Mouse (Mus musculus): ENCODE measurements around the gene Bach2. TPM values are rescaled to one million over a fixed set of nuclear protein-coding genes. Genes with fewer than 3 reads are reported as not detected.

The Bach2 gene
- total and polyA plus RNA-seq, 2 experiments from 2014 or later = 11.7 to 15.9 TPM

DNA sequence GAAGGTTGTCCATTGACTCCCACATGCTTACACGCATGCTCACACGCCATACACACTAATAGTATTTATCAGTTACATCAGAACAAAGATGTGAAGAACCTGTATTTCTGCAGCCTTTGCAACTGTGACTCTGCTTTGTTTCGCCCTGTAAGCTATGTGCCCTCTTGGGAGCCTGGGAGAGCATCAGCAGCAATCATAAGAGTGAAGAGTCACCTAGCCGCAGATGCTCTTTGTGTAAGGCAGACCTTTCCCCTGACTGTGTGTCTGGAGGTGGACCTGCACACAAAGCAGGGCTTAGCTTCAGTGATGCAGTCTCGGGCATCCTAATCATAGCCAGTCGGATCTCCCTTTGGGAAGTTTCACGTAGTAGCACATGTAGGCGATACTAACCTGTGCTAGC is 243.5 kb downstream of the Bach2 start:
- peaks cover 28% of the 10 kb centered on the region for H3K4me1 ChIP-seq (ENCODE audit: insufficient read depth, low read length)
- no peak for TF ChIP-seq CTCF (IDR thresholded peaks at IDR 0.05)
- no peaks in the 10 kb centered on the region for H3K9me3 ChIP-seq (ENCODE audit: low read length)
- DNase-seq (ENCODE audit: low spot score) (no peak), ATAC-seq (ENCODE audit: low FRiP score) (0 out of 2 replicates have a peak, but pooled peaks have one; percentile 31)
- H3K4me3 ChIP-seq (ENCODE audit: low read depth, low read length) = no peak overlapping the region
- H3K36me3 ChIP-seq (ENCODE audit: insufficient read depth, low read length) = no peaks in the 10 kb centered on the region
- H3K27ac ChIP-seq (ENCODE audit: low read depth, low read length) = peak overlapping the region; percentile 27
- WGBS = 43% methylated on average over 8 of the region's 8 CpGs
- no peak overlapping the region for H3K9ac ChIP-seq (replicated peaks; ENCODE audit: low read length, poor library complexity, severe bottlenecking)
- H3K4me2 ChIP-seq (ENCODE audit: low read depth, low read length, poor library complexity, severe bottlenecking) = no peak overlapping the region
- H3K27me3 ChIP-seq (ENCODE audit: insufficient read depth, low read length) = no peaks in the 10 kb centered on the region

DNA sequence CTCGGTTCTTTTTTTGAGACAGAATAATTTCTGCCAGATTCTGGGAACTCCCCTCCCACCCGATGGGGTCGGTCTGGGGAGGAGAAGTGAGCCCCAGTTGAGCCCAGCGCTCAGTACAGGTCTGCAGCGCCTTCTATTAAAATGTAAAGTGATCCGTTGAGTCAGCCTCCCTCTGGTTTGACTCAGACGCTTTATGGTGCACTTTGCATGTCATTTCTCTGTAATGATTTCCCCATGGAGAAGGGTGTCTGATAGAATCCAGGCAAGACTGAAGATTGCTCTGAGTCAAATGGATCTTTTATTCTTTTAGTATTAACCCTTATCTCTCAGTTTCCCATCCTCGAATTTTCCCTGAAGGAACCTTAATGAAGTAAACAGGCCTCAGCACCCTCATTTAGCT is 244.3 kb downstream of the Bach2 start:
- Histone ChIP-seq H3K27ac (ENCODE audit: low read depth, low read length) (peak overlapping the region; percentile 38; the same call in 1 of the 2 replicates), H3K4me3 (ENCODE audit: low read depth, low read length) (no peak overlapping the region), H3K27me3 (ENCODE audit: insufficient read depth, low read length) (no peaks in the 10 kb centered on the region), H3K4me1 (ENCODE audit: insufficient read depth, low read length) (peaks cover 28% of the 10 kb centered on the region), H3K9me3 (ENCODE audit: low read length) (no peaks in the 10 kb centered on the region), H3K4me2 (ENCODE audit: low read depth, low read length, poor library complexity, severe bottlenecking) (no peak overlapping the region), H3K9ac (replicated peaks; ENCODE audit: low read length, poor library complexity, severe bottlenecking) (no peak overlapping the region), H3K36me3 (ENCODE audit: insufficient read depth, low read length) (no peaks in the 10 kb centered on the region)
- TF ChIP-seq CTCF (IDR thresholded peaks at IDR 0.05) = no peak
- ATAC-seq (ENCODE audit: low FRiP score) = no peak
- 11% methylated on average over 8 of the region's 8 CpGs for WGBS
- DNase-seq (ENCODE audit: low spot score) = peak; percentile 31

DNA sequence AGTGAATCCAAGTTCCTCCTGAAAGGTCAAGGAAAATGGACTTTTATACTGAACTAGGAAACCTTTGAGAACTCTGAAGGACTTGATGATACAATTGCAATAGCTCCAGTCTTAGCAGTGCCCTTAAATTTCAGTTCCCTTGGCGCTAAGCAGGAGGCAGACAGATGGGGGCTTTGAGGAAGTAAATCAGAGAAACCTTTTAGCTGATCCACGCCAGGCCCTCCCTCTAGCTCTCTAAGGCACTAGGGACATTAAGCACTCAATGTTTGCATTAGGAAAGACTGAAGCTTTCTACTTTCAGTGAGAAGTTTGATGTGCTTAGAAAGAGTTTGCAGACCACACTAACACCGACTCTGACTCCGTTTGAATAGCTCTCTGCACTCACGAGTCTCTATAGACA is 247.2 kb downstream of the Bach2 start:
- H3K4me2 ChIP-seq (ENCODE audit: low read depth, low read length, poor library complexity, severe bottlenecking) = no peak overlapping the region

DNA sequence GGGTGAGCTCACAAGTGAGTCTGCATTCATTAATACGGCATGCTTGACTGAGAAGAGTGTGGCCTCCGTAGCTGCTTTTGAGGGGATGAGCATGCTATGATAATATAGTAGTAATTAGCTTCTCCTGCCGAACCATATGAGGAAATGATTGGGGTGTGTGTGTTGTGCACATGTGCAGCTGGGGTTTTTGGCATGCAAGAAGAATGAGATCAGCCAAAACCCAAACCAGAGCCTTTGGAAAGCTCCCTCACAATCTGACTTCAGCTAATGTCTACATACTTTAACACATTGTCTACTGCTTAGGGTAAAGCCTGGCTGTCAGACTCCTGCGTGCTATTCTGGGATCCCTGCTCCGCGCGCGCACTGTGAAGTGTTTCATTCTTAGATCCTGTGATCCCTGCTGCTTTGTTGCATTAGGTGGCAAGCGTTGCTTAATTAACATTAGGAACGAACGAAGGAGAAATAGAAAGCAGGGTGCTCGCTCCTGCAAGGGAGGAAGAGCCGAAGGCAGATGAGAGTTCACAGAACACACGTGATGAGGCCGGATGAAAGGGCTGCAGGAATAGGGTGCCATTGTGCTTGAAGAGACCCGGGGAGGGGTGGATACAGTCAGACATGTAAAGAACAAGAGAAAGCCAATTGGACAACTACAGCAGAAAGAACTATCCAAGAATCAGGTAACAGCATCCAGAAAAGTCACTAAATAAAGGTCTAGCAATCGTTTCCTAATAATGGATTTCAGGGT is 248.2 kb downstream of the Bach2 start:
- 23% methylated on average over 17 of the region's 17 CpGs for WGBS
- H3K36me3 ChIP-seq (ENCODE audit: insufficient read depth, low read length) = no peaks in the 10 kb centered on the region
- H3K27ac ChIP-seq (ENCODE audit: low read depth, low read length) = peak overlapping the region; percentile 51
- peak overlapping the region; percentile 29; the same call in 1 of the 2 replicates for H3K9ac ChIP-seq (replicated peaks; ENCODE audit: low read length, poor library complexity, severe bottlenecking)
- peak overlapping the region; percentile 13; the same call in 1 of the 2 replicates for H3K4me3 ChIP-seq (ENCODE audit: low read depth, low read length)
- peak; percentile 44 for ATAC-seq (ENCODE audit: low FRiP score)
- H3K27me3 ChIP-seq (ENCODE audit: insufficient read depth, low read length) = no peaks in the 10 kb centered on the region
- H3K4me1 ChIP-seq (ENCODE audit: insufficient read depth, low read length) = peaks cover 12% of the 10 kb centered on the region; the same call in 1 of the 2 replicates
- no peak for TF ChIP-seq CTCF (IDR thresholded peaks at IDR 0.05)
- no peaks in the 10 kb centered on the region for H3K9me3 ChIP-seq (ENCODE audit: low read length)
- H3K4me2 ChIP-seq (ENCODE audit: low read depth, low read length, poor library complexity, severe bottlenecking) = peak overlapping the region; percentile 41
- peak; percentile 67 for DNase-seq (ENCODE audit: low spot score)

More for the DNA sequence above, 247.2 kb downstream of the Bach2 start:
- Histone ChIP-seq H3K4me3 (ENCODE audit: low read depth, low read length) (no peak overlapping the region), H3K9ac (replicated peaks; ENCODE audit: low read length, poor library complexity, severe bottlenecking) (no peak overlapping the region), H3K4me1 (ENCODE audit: insufficient read depth, low read length) (peaks cover 21% of the 10 kb centered on the region), H3K27ac (ENCODE audit: low read depth, low read length) (no peak overlapping the region), H3K27me3 (ENCODE audit: insufficient read depth, low read length) (no peaks in the 10 kb centered on the region), H3K36me3 (ENCODE audit: insufficient read depth, low read length) (no peaks in the 10 kb centered on the region), H3K9me3 (ENCODE audit: low read length) (no peaks in the 10 kb centered on the region)
- ATAC-seq (ENCODE audit: low FRiP score) (no peak), DNase-seq (ENCODE audit: low spot score) (no peak)
- no peak for TF ChIP-seq CTCF (IDR thresholded peaks at IDR 0.05)
- 50% methylated on average over 5 of the region's 5 CpGs for WGBS

DNA sequence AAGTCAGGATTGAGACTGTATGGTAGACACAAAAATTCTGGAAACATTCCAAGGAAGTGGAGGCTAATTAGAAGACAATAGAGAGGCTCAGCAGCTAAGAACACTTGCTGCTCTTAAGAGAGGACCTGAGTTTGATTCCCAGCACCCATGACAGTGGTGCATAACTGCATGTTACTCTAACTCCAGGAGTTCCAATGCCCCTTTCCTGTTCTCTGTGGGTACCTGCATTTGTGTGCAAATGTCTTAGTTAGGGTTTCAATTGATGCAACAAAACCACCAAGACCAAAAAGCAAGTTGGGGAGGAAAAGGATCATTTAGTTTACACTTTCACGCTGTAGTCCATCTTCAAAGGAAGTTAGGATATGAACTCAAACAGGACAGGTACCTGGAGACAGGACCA is 250.6 kb downstream of the Bach2 start:
- Histone ChIP-seq H3K9ac (replicated peaks; ENCODE audit: low read length, poor library complexity, severe bottlenecking) (no peak overlapping the region), H3K27me3 (ENCODE audit: insufficient read depth, low read length) (no peaks in the 10 kb centered on the region), H3K4me1 (ENCODE audit: insufficient read depth, low read length) (peaks cover 8% of the 10 kb centered on the region; the same call in 1 of the 2 replicates), H3K36me3 (ENCODE audit: insufficient read depth, low read length) (no peaks in the 10 kb centered on the region), H3K4me2 (ENCODE audit: low read depth, low read length, poor library complexity, severe bottlenecking) (no peak overlapping the region), H3K4me3 (ENCODE audit: low read depth, low read length) (no peak overlapping the region), H3K9me3 (ENCODE audit: low read length) (no peaks in the 10 kb centered on the region), H3K27ac (ENCODE audit: low read depth, low read length) (no peak overlapping the region)
- DNase-seq (ENCODE audit: low spot score) (no peak), ATAC-seq (ENCODE audit: low FRiP score) (no peak)
- no peak for TF ChIP-seq CTCF (IDR thresholded peaks at IDR 0.05)
- WGBS = 88% methylated on average over 1 of the region's 1 CpGs

DNA sequence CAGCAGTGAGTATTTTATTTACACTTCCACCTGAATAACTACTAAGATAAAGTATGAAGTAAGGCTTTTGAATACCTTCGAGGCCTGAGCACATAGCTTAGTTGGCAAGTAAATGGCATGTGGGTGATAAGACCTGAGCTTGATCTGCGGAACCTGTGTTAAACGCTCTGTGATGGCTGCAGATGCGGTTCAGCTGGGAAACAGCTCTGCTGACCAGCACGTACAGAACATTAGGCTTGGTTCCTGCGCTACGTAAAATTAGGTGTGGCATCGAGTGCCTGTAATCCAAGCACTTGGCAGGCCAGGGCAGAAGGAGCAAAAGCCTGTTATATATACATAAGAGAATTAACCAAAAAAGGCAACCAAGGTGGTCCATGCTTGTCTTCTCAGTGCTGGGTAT is 252.6 kb downstream of the Bach2 start:
- TF ChIP-seq CTCF (IDR thresholded peaks at IDR 0.05) = no peak
- Histone ChIP-seq H3K9ac (replicated peaks; ENCODE audit: low read length, poor library complexity, severe bottlenecking) (no peak overlapping the region), H3K9me3 (ENCODE audit: low read length) (no peaks in the 10 kb centered on the region), H3K27ac (ENCODE audit: low read depth, low read length) (no peak overlapping the region), H3K4me1 (ENCODE audit: insufficient read depth, low read length) (0 out of 2 replicates have a peak, but pooled peaks cover 6% of the 10 kb centered on the region), H3K4me2 (ENCODE audit: low read depth, low read length, poor library complexity, severe bottlenecking) (no peak overlapping the region), H3K4me3 (ENCODE audit: low read depth, low read length) (no peak overlapping the region), H3K36me3 (ENCODE audit: insufficient read depth, low read length) (no peaks in the 10 kb centered on the region), H3K27me3 (ENCODE audit: insufficient read depth, low read length) (no peaks in the 10 kb centered on the region)
- no peak for DNase-seq (ENCODE audit: low spot score)
- no peak for ATAC-seq (ENCODE audit: low FRiP score)
- 85% methylated on average over 8 of the region's 8 CpGs for WGBS

Measured in midbrain, postnatal 0 days (tissue).